ENCODE assay signal across 20 mouse cellular contexts in the genomic region with DNA sequence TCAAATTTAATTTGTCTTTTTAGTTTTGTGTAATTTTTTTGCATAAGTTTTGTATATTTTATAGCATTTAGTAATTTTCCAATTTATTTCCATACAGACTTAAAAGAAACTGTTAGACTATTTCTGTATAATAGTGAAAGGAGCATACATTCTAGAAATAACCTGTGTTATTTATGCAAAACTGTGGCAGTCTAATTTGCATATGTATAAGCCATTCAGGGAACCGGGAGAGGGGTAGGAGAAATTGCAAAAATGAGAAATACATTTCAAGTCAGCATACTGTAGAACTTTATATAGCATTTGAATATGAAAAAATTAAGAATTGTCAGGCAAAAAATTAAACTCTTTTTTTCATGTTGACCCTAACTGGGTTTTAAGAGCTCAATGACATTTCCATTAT.
A peak's percentile ranks its signal among the peaks of the same experiment; 100 is the strongest.
DNase-seq lines count a peak whose midpoint lies in the region; ATAC-seq and TF ChIP-seq lines count a peak whose summit lies in the region.
"Had no signal": no experiment of that assay in that cellular context is flagged by ENCODE, and none has a peak within 500 bp of the region (broad histone marks: within the 10 kb centered on the region; RNA-seq: fewer than 3 reads in every experiment).

No protein-coding gene starts in this region.

- no peak for DNase-seq in forebrain, embryonic 10.5 days (ENCODE audit: extremely low spot score, low spot score)
- peak; percentile 19 for DNase-seq in midbrain, embryonic 14.5 days
- DNase-seq in brain, embryonic 14.5 days (ENCODE audit: low read depth), result peak; percentile 23
- no peak for DNase-seq in lung, postnatal 14 days
- DNase-seq: adrenal gland, adult 2 months; adrenal gland, postnatal 10 days; adrenal gland, postnatal 25 days; cerebellum, adult 11-12 months; cerebellum, adult 2 months; cerebellum, adult 9-10 months; cerebellum, postnatal 10 days; cerebellum, postnatal 25 days had no signal

- no peaks in the 10 kb centered on the region for H3K9me3 ChIP-seq in forebrain, embryonic 16.5 days (ENCODE audit: control insufficient read depth, low read length)
- H3K9me3 ChIP-seq in forebrain, embryonic 10.5 days, result no peaks in the 10 kb centered on the region
- no peaks in the 10 kb centered on the region for H3K9me3 ChIP-seq in midbrain, embryonic 14.5 days (ENCODE audit: control insufficient read depth, low read length)
- no peaks in the 10 kb centered on the region for H3K9me3 ChIP-seq in midbrain, embryonic 13.5 days
- H3K9me3 ChIP-seq: embryonic facial prominence, embryonic 10.5 days; embryonic facial prominence, embryonic 12.5 days; forebrain, embryonic 12.5 days; forebrain, embryonic 15.5 days had no signal

- H3K27me3 ChIP-seq in forebrain, embryonic 16.5 days (replicated peaks; ENCODE audit: control insufficient read depth, insufficient read depth, low read length), result no peaks in the 10 kb centered on the region
- no peaks in the 10 kb centered on the region for H3K27me3 ChIP-seq in forebrain, embryonic 10.5 days (ENCODE audit: poor library complexity, severe bottlenecking)
- no peaks in the 10 kb centered on the region for H3K27me3 ChIP-seq in midbrain, embryonic 14.5 days (ENCODE audit: control insufficient read depth, insufficient read depth, low read length)
- no peaks in the 10 kb centered on the region for H3K27me3 ChIP-seq in midbrain, embryonic 13.5 days
- H3K27me3 ChIP-seq: embryonic facial prominence, embryonic 12.5 days; forebrain, embryonic 12.5 days; forebrain, embryonic 15.5 days had no signal

- no peak for TF ChIP-seq CTCF in brain, embryonic 14.5 days (IDR thresholded peaks at IDR 0.05; ENCODE audit: borderline replicate concordance, extremely low read depth, insufficient read depth, insufficient read length)

- H3K27ac ChIP-seq in forebrain, embryonic 16.5 days (ENCODE audit: low read length), result no peak overlapping the region
- H3K27ac ChIP-seq in forebrain, embryonic 10.5 days, result no peak overlapping the region
- H3K27ac ChIP-seq in midbrain, embryonic 14.5 days (replicated peaks; ENCODE audit: low read depth, low read length), result no peak overlapping the region
- no peak overlapping the region for H3K27ac ChIP-seq in midbrain, embryonic 13.5 days
- H3K27ac ChIP-seq: embryonic facial prominence, embryonic 10.5 days; embryonic facial prominence, embryonic 12.5 days; forebrain, embryonic 12.5 days; forebrain, embryonic 15.5 days had no signal

- no peaks in the 10 kb centered on the region for H3K36me3 ChIP-seq in forebrain, embryonic 16.5 days (ENCODE audit: control insufficient read depth, insufficient read depth)
- H3K36me3 ChIP-seq in forebrain, embryonic 10.5 days (replicated peaks), result no peaks in the 10 kb centered on the region
- no peaks in the 10 kb centered on the region for H3K36me3 ChIP-seq in midbrain, embryonic 14.5 days (ENCODE audit: control insufficient read depth, insufficient read depth, low read length)
- H3K36me3 ChIP-seq in midbrain, embryonic 13.5 days, result no peaks in the 10 kb centered on the region
- H3K36me3 ChIP-seq: embryonic facial prominence, embryonic 10.5 days; embryonic facial prominence, embryonic 12.5 days; forebrain, embryonic 12.5 days; forebrain, embryonic 15.5 days; G1E had no signal

- H3K9ac ChIP-seq in forebrain, embryonic 16.5 days (replicated peaks; ENCODE audit: low read depth, low read length), result no peak overlapping the region
- H3K9ac ChIP-seq in midbrain, embryonic 14.5 days (replicated peaks; ENCODE audit: low read length), result no peak overlapping the region
- H3K9ac ChIP-seq in midbrain, embryonic 13.5 days (replicated peaks), result no peak overlapping the region
- H3K9ac ChIP-seq: embryonic facial prominence, embryonic 12.5 days; forebrain, embryonic 12.5 days; forebrain, embryonic 15.5 days had no signal

- no peaks in the 10 kb centered on the region for H3K4me1 ChIP-seq in forebrain, embryonic 16.5 days (replicated peaks; ENCODE audit: control insufficient read depth, insufficient read depth, low read length)
- no peaks in the 10 kb centered on the region for H3K4me1 ChIP-seq in forebrain, embryonic 10.5 days
- no peaks in the 10 kb centered on the region for H3K4me1 ChIP-seq in midbrain, embryonic 14.5 days (ENCODE audit: control insufficient read depth, insufficient read depth, low read length)
- H3K4me1 ChIP-seq in midbrain, embryonic 13.5 days (replicated peaks), result peaks cover 5% of the 10 kb centered on the region; the same call in 1 of the 2 replicates
- H3K4me1 ChIP-seq: embryonic facial prominence, embryonic 10.5 days; embryonic facial prominence, embryonic 12.5 days; forebrain, embryonic 12.5 days; forebrain, embryonic 15.5 days had no signal

- TF ChIP-seq POLR2A in brain, embryonic 14.5 days (IDR thresholded peaks at IDR 0.05; ENCODE audit: borderline replicate concordance, extremely low read depth, insufficient read depth, insufficient read length, poor library complexity, severe bottlenecking), result no peak

- H3K4me2 ChIP-seq in forebrain, embryonic 16.5 days (ENCODE audit: low read length), result no peak overlapping the region
- H3K4me2 ChIP-seq in midbrain, embryonic 14.5 days (ENCODE audit: low read length), result no peak overlapping the region
- H3K4me2 ChIP-seq in midbrain, embryonic 13.5 days (replicated peaks), result no peak overlapping the region
- H3K4me2 ChIP-seq: embryonic facial prominence, embryonic 12.5 days; forebrain, embryonic 12.5 days; forebrain, embryonic 15.5 days had no signal

- no peak overlapping the region for H3K4me3 ChIP-seq in forebrain, embryonic 16.5 days (replicated peaks; ENCODE audit: low read length)
- no peak overlapping the region for H3K4me3 ChIP-seq in forebrain, embryonic 10.5 days
- no peak overlapping the region for H3K4me3 ChIP-seq in midbrain, embryonic 14.5 days (replicated peaks; ENCODE audit: low read depth, low read length)
- no peak overlapping the region for H3K4me3 ChIP-seq in midbrain, embryonic 13.5 days (replicated peaks)
- H3K4me3 ChIP-seq: embryonic facial prominence, embryonic 10.5 days; embryonic facial prominence, embryonic 12.5 days; forebrain, embryonic 12.5 days; forebrain, embryonic 15.5 days had no signal

- WGBS in forebrain, embryonic 16.5 days, result 18% methylated on average over 1 of the region's 1 CpGs
- 86% methylated on average over 1 of the region's 1 CpGs for WGBS in forebrain, embryonic 10.5 days
- WGBS in midbrain, embryonic 14.5 days, result 11% methylated on average over 1 of the region's 1 CpGs
- 33% methylated on average over 1 of the region's 1 CpGs for WGBS in midbrain, embryonic 13.5 days

- peak; percentile 52; the same call in 1 of the 2 replicates for ATAC-seq in forebrain, embryonic 16.5 days
- no peak for ATAC-seq in midbrain, embryonic 14.5 days (ENCODE audit: low FRiP score, low TSS enrichment)
- no peak for ATAC-seq in midbrain, embryonic 13.5 days
- ATAC-seq: forebrain, embryonic 15.5 days; Patski had no signal

Comparison
In these comparisons a context has a peak if more than half of its experiments do, and no peak if none do; other contexts are left out.
1. DNase-seq: peak in midbrain, embryonic 14.5 days (single experiment) and brain, embryonic 14.5 days (single experiment); none in forebrain, embryonic 10.5 days (single experiment) and lung, postnatal 14 days (single experiment).